Mouse (Mus musculus) kidney, adult 2 months (tissue): ENCODE results near the gene Retreg3.

Experiments used
- CTCF ChIP-seq: fragments of 200-500 bp; conservative IDR thresholded peaks from 2 replicates; pipeline ENCODE4 v1.5.1; 2011; ENCODE audit warnings: low read depth, mild to moderate bottlenecking, control low read depth, low read length, moderate library complexity, mixed read lengths; ENCODE audit not compliant: insufficient read depth, insufficient read length
- POLR2A ChIP-seq: fragments of 200-500 bp; IDR thresholded peaks from one replicate; pipeline ENCODE4 v1.6.1; 2011; ENCODE audit warnings: low read depth, low read length, control low read depth

DNA sequence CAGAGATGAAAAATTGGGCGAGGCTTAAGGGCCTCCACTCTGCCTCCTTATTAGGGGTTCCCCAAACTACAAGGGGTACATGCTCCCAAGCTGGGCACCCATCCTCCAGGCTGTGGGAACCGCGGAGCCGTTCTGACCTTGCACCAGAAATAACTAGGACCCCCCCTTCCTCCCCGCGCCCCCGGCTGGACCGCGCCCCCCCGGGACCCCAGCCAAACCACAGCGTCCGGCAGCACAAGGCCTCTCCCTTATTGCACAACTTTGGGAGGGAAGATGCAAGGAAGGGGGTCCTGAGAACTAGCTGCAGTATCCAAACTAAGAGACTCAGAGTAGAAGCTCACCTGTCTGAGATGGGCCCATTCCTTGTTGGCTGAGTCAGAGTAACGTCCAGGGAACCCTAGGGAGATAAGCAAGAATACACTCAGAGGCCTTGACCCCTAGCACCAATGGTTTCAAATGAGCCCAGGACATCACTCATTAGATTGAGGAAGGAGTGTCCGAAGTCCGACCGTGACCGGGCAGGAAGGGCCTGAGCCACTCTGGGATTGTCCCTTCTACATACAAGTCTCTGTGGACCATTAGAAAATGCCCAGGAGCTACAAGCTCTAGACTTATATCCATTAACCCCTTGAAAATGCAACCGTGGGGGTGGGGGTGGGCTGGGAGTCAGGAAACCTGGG, 48.7 kb upstream of the Retreg3 start:
- TF ChIP-seq CTCF: no peak
- TF ChIP-seq POLR2A: no peak
